Mouse (Mus musculus): ENCODE results near the gene P4hb.

The P4hb gene

GRCm38 (mm10) chr11:120598990-120599549 is 26.0 kb upstream of the P4hb start:
- intact Hi-C loops (cut with DNase I) = no loop called here

GRCm38 (mm10) chr11:120598283-120598989 is 25.4 kb upstream of the P4hb start, which contains the start of the genes Alyref and Anapc11:
Alyref (minus strand) TSS chr11:120598365.
Anapc11 (plus strand) TSS chr11:120598421.
- intact Hi-C loops (cut with DNase I) = no loop called here

GRCm38 (mm10) chr11:120597240-120598235 is 24.5 kb upstream of the P4hb start:
- intact Hi-C loops (cut with DNase I) = no loop called here

GRCm38 (mm10) chr11:120588531-120588930 is 15.5 kb upstream of the P4hb start:
- intact Hi-C loops (cut with DNase I) = no loop called here

GRCm38 (mm10) chr11:120583937-120584336 is 10.9 kb upstream of the P4hb start:
- intact Hi-C loops (cut with DNase I) = loop anchor here (5.0 kb wide), 1 partner anchor 97 kb away; no protein-coding TSS in a partner anchor

- intact Hi-C loops (cut with DNase I) = loop anchor here (5.0 kb wide), 1 partner anchor 96 kb away; no protein-coding TSS in a partner anchor
Observed at GRCm38 (mm10) chr11:120582982-120583293, 9.9 kb upstream of the P4hb start.

- intact Hi-C loops (cut with DNase I) = loop anchor here (5.0 kb wide), 1 partner anchor 95 kb away; no protein-coding TSS in a partner anchor
Observed at GRCm38 (mm10) chr11:120582268-120582981, 9.4 kb upstream of the P4hb start.

GRCm38 (mm10) chr11:120581490-120582267 is 8.6 kb upstream of the P4hb start, which contains the start of gene Arhgdia:
Arhgdia (minus strand) TSS chr11:120581624.
- intact Hi-C loops (cut with DNase I) = loop anchor here (5.0 kb wide), 1 partner anchor 94 kb away; no protein-coding TSS in a partner anchor

GRCm38 (mm10) chr11:120580871-120581331 is 7.8 kb upstream of the P4hb start:
- intact Hi-C loops (cut with DNase I) = loop anchor here (5.0 kb wide), 1 partner anchor 94 kb away; no protein-coding TSS in a partner anchor

- intact Hi-C loops (cut with DNase I) = loop anchor here (5.0 kb wide), 1 partner anchor 93 kb away; no protein-coding TSS in a partner anchor
Observed at GRCm38 (mm10) chr11:120580190-120580589, 7.1 kb upstream of the P4hb start.

- intact Hi-C loops (cut with DNase I) = loop anchor here (5.0 kb wide), 2 partner anchors 33 to 92 kb away; no protein-coding TSS in a partner anchor
Observed at GRCm38 (mm10) chr11:120579316-120580107, 6.5 kb upstream of the P4hb start.

- intact Hi-C loops (cut with DNase I) = loop anchor here (5.0 kb wide), 1 partner anchor 34 kb away; no protein-coding TSS in a partner anchor
Observed at GRCm38 (mm10) chr11:120578694-120579243, 5.7 kb upstream of the P4hb start.

- intact Hi-C loops (cut with DNase I) = loop anchor here (5.0 kb wide), 1 partner anchor 34 kb away; no protein-coding TSS in a partner anchor
Observed at GRCm38 (mm10) chr11:120578024-120578693, 5.1 kb upstream of the P4hb start.

- intact Hi-C loops (cut with DNase I) = loop anchor here (5.0 kb wide), 1 partner anchor 35 kb away; no protein-coding TSS in a partner anchor
Observed at GRCm38 (mm10) chr11:120577211-120578023, 4.4 kb upstream of the P4hb start.

- intact Hi-C loops (cut with DNase I) = loop anchor here (5.0 kb wide), 1 partner anchor 36 kb away; no protein-coding TSS in a partner anchor
Observed at GRCm38 (mm10) chr11:120576365-120576981, 3.4 kb upstream of the P4hb start.

- intact Hi-C loops (cut with DNase I) = loop anchor here (5.0 kb wide), 1 partner anchor 36 kb away; no protein-coding TSS in a partner anchor
Observed at GRCm38 (mm10) chr11:120575940-120576339, 2.9 kb upstream of the P4hb start.
